Mouse (Mus musculus): ENCODE results near the gene Enpp1.

- TF ChIP-seq CTCF (IDR thresholded peaks at IDR 0.05; ENCODE audit: borderline replicate concordance, control insufficient read depth, extremely low read depth, insufficient read depth, low read length, poor library complexity): no peak
- TF ChIP-seq POLR2A (IDR thresholded peaks at IDR 0.05; ENCODE audit: control insufficient read depth, extremely low read depth, insufficient read depth, low read length, poor library complexity): no peak
These were observed 7.4 kb upstream of the Enpp1 start for GRCm38 (mm10) chr10:24719383-24719782.
